Mouse (Mus musculus) cerebellum, adult 18-20 months (tissue): ENCODE measurements at regions not wholly inside any gene's neighbourhood (a gene's known extent, or its start where the extent isn't known, plus 50 kb on each side); places are given as distances from the start of the nearest gene placed in this dataset.

Experiments
- DNase-seq, 2 experiments: peaks; one replicate each; pipeline ENCODE4 v3.0.0; 2021

- DNase-seq, result no peak
Observed at GRCm38 (mm10) chr5:45923907-45924594, 66.6 kb upstream of the Lcorl start.
